Mouse (Mus musculus): ENCODE results near the gene Zgpat.

DNA sequence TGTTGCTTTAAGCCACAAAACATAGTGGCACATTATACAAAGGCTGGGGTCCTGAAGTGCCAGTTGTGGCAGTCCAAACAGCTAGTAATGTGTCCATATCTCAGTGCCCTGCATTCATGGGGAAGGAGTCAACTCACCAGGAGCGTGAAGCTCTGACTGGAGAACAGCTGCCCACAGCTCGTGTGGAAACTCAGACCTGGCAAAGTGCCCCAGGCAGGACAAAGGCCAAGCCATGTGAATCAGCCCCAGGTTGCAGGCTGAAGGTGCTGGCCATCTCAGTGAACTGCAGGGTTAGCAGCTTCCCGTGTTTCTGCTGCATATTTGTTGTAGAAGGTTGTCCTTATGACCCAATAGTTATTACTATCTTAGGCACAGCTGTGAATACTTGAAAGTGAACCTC lies 51.2 kb downstream of the Zgpat start:
- TF ChIP-seq CTCF (IDR thresholded peaks at IDR 0.05; ENCODE audit: low read depth, low read length) (no peak), POLR2A (IDR thresholded peaks at IDR 0.05; ENCODE audit: insufficient read depth, low read length) (no peak), EP300 (IDR thresholded peaks at IDR 0.05; ENCODE audit: insufficient read depth, low read depth, low read length) (no peak)
